ENCODE assay signal across 8 mouse cellular contexts in the genomic region with DNA sequence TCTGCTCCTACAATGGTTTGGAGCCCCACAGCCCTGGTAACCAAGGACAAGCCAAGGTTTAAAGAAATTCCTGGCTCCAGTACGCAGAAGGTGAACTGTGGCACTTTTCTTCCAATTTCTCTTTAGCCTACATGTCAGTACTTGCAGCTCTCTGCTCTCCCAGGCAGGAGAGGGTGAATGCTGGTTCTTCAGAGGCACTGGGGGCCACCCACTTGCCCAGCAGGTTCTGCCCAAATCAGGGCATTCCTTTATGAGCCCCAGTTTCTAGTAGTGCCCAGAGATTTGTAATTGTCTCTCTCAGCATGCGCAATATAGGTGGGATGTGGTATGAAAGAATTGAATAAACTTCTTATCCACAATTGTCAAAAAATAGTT. TPM values are rescaled to one million over a fixed set of nuclear protein-coding genes. Genes with fewer than 3 reads are reported as not detected.
DNase-seq lines count a peak whose midpoint lies in the region; ATAC-seq and TF ChIP-seq lines count a peak whose summit lies in the region.

No protein-coding gene starts in this region.

- TF ChIP-seq EP300 in lung, postnatal 0 days (IDR thresholded peaks at IDR 0.05) = no peak

- no peaks in the 10 kb centered on the region for H3K4me1 ChIP-seq in lung, postnatal 0 days (ENCODE audit: insufficient read depth, low read depth, low read length)
- H3K4me1 ChIP-seq in small intestine, adult 2 months (ENCODE audit: control insufficient read depth, insufficient read depth, insufficient read length, low read length) = peaks cover 12% of the 10 kb centered on the region

- WGBS in lung, postnatal 0 days = 62% methylated on average over 2 of the region's 2 CpGs
- 45% methylated on average over 2 of the region's 2 CpGs for WGBS in small intestine, adult 2 months

- no peaks in the 10 kb centered on the region for H3K9me3 ChIP-seq in lung, postnatal 0 days (ENCODE audit: low read length)

- TF ChIP-seq POLR2A in small intestine, adult 2 months (IDR thresholded peaks at IDR 0.05; ENCODE audit: low read depth, low read length) = no peak

- peak overlapping the region; percentile 39; the same call in 1 of the 2 replicates for H3K4me2 ChIP-seq in lung, postnatal 0 days (replicated peaks; ENCODE audit: low read depth, low read length)

- no peak for DNase-seq in frontal cortex, postnatal 36 days (ENCODE audit: low spot score in 2 of 2)
- DNase-seq in lung, postnatal 0 days (ENCODE audit: low spot score) = no peak
- no peak for DNase-seq in lung, postnatal 14 days
- peak; percentile 12 for DNase-seq in kidney, postnatal 14 days
- DNase-seq in left cerebral cortex, adult 9 months (ENCODE audit: low spot score in 2 of 2) = no peak
- no peak for DNase-seq in left cerebral cortex, postnatal 36 days (ENCODE audit: low spot score in 2 of 2)

- H3K27ac ChIP-seq in lung, postnatal 0 days (ENCODE audit: low read length) = no peak overlapping the region
- H3K27ac ChIP-seq in small intestine, adult 2 months (ENCODE audit: insufficient read depth, low read depth, low read length) = peak overlapping the region; percentile 46

- TF ChIP-seq CTCF in lung, postnatal 0 days (IDR thresholded peaks at IDR 0.05) = no peak
- no peak for TF ChIP-seq CTCF in small intestine, adult 2 months (IDR thresholded peaks at IDR 0.05; ENCODE audit: extremely low read depth, insufficient read length, insufficient replicate concordance, low read depth, low read length)

- no peak overlapping the region for H3K9ac ChIP-seq in lung, postnatal 0 days (replicated peaks; ENCODE audit: low read depth)

- no peaks in the 10 kb centered on the region for H3K27me3 ChIP-seq in lung, postnatal 0 days (replicated peaks; ENCODE audit: insufficient read depth, low read length)
- H3K27me3 ChIP-seq in small intestine, adult 2 months (ENCODE audit: control insufficient read depth, insufficient read depth, low read length) = no peaks in the 10 kb centered on the region

- ATAC-seq in frontal cortex, adult (ENCODE audit: low TSS enrichment) = peak; percentile 21; the same call in 1 of the 2 replicates
- no peak for ATAC-seq in lung, postnatal 0 days

- H3K36me3 ChIP-seq in lung, postnatal 0 days (ENCODE audit: insufficient read depth, low read length) = no peaks in the 10 kb centered on the region
- H3K36me3 ChIP-seq in small intestine, adult 2 months (ENCODE audit: control insufficient read depth, insufficient read depth, low read length) = no peaks in the 10 kb centered on the region

- intact Hi-C loops in left cerebral cortex, postnatal 36 days (cut with DNase I) = no loop called here

- peak overlapping the region; percentile 12; the same call in 1 of the 2 replicates for H3K4me3 ChIP-seq in lung, postnatal 0 days (ENCODE audit: low read depth, low read length)
- H3K4me3 ChIP-seq in small intestine, adult 2 months (ENCODE audit: low read depth, low read length) = no peak overlapping the region

RNA-seq across cellular contexts. Expression of a gene that starts 32.5 kb away (rescaled TPM):
- 16.5 and 17.3 TPM in 2 replicates for polyA plus RNA-seq in lung, postnatal 0 days (2015; fragmentation: Nextera tagmentation; extraction: Ambion mirVana)
- polyA plus RNA-seq in small intestine, adult 2 months (2012; rRNA removed) = 5.9 and 13.0 TPM in 2 replicates
- total RNA-seq in left cerebral cortex, postnatal 36 days (2021) = 10 to 100 TPM; 12.6 to 12.9 TPM
